ENCODE assay signal across 23 mouse cellular contexts in the genomic region with DNA sequence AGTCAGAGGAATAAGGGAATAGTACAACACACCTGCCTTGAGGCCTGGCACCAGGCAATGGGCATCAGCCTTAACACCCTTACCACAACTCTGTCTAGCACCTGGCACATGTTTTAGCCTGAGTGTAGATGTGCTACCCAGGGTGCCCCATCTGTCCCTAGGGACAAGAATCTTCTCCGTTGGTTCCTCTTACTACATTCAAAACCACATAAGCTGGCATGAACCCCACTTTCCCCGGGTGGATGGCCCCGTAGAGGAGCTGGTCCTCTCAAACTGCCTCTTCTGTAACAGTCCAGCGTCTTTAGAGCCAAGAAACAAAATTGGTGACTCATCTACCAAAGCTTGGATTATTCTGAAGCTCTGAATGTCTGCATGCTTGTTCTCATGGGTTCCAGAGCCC. TPM values are rescaled to one million over a fixed set of nuclear protein-coding genes. Genes with fewer than 3 reads are reported as not detected.
A peak's percentile ranks its signal among the peaks of the same experiment; 100 is the strongest.
DNase-seq lines count a peak whose midpoint lies in the region; ATAC-seq and TF ChIP-seq lines count a peak whose summit lies in the region.
"Had no signal": no experiment of that assay in that cellular context is flagged by ENCODE, and none has a peak within 500 bp of the region (broad histone marks: within the 10 kb centered on the region; RNA-seq: fewer than 3 reads in every experiment).

No protein-coding gene starts in this region.

- peaks cover 8% of the 10 kb centered on the region for H3K27me3 ChIP-seq in liver, embryonic 13.5 days
- peaks cover 6% of the 10 kb centered on the region for H3K27me3 ChIP-seq in liver, postnatal 0 days (ENCODE audit: insufficient read depth, low read length)

- intact Hi-C loops in heart, postnatal 36 days (cut with DNase I) = no loop called here

- no peak for DNase-seq in liver, embryonic 13.5 days
- no peak for DNase-seq in liver, postnatal 0 days
- peak; percentile 39 for DNase-seq in 3T3-L1 (ENCODE audit: low read depth, low spot score)
- DNase-seq in Muller cell, postnatal 12 days (ENCODE audit: inconsistent ontology term) = peak; percentile 60
- no peak for DNase-seq in heart, postnatal 36 days
- DNase-seq: adrenal gland, adult 2 months; cerebellum, adult 8-10 months; heart, adult 11 months; heart, postnatal 14 days; kidney, adult 11 months; kidney, postnatal 36 days; layer of hippocampus, adult 9-11 months; right cerebral cortex, postnatal 14 days had no signal

- H3K36me3 ChIP-seq in liver, embryonic 13.5 days = peaks cover 17% of the 10 kb centered on the region
- H3K36me3 ChIP-seq in liver, postnatal 0 days (replicated peaks; ENCODE audit: insufficient read depth, low read length) = peaks cover 3% of the 10 kb centered on the region; the same call in 1 of the 2 replicates

- H3K9ac ChIP-seq in liver, embryonic 13.5 days = 0 out of 2 replicates have a peak overlapping the region, but pooled peaks have one; percentile 24
- H3K9ac ChIP-seq in liver, postnatal 0 days (replicated peaks) = no peak overlapping the region
- H3K9ac ChIP-seq: forebrain, embryonic 13.5 days; heart, embryonic 12.5 days; kidney, embryonic 15.5 days; midbrain, embryonic 13.5 days had no signal

- peaks cover 65% of the 10 kb centered on the region for H3K4me1 ChIP-seq in liver, embryonic 13.5 days (replicated peaks)
- peaks cover 50% of the 10 kb centered on the region for H3K4me1 ChIP-seq in liver, postnatal 0 days (ENCODE audit: insufficient read depth)

- H3K4me2 ChIP-seq in liver, embryonic 13.5 days = no peak overlapping the region
- no peak overlapping the region for H3K4me2 ChIP-seq in liver, postnatal 0 days (ENCODE audit: low read depth, low read length)
- H3K4me2 ChIP-seq: forebrain, embryonic 13.5 days; heart, embryonic 12.5 days; hindbrain, embryonic 13.5 days; kidney, embryonic 15.5 days had no signal

- H3K27ac ChIP-seq in liver, embryonic 13.5 days = no peak overlapping the region
- no peak overlapping the region for H3K27ac ChIP-seq in liver, postnatal 0 days (ENCODE audit: low read depth)
- H3K27ac ChIP-seq: forebrain, embryonic 13.5 days; hindbrain, embryonic 13.5 days; kidney, embryonic 15.5 days; midbrain, embryonic 13.5 days had no signal

- TF ChIP-seq EP300 in liver, postnatal 0 days (IDR thresholded peaks at IDR 0.05; ENCODE audit: low read depth) = no peak

- no peak for TF ChIP-seq CTCF in liver, postnatal 0 days (IDR thresholded peaks at IDR 0.05; ENCODE audit: low read depth)

- H3K9me3 ChIP-seq in liver, embryonic 13.5 days (replicated peaks) = no peaks in the 10 kb centered on the region
- no peaks in the 10 kb centered on the region for H3K9me3 ChIP-seq in liver, postnatal 0 days (ENCODE audit: low read length)
- H3K9me3 ChIP-seq: forebrain, embryonic 13.5 days; heart, embryonic 12.5 days; hindbrain, embryonic 13.5 days; kidney, embryonic 15.5 days; midbrain, embryonic 13.5 days had no signal

- WGBS in liver, embryonic 13.5 days (ENCODE audit: insufficient replicate concordance) = 75% methylated on average over 4 of the region's 4 CpGs
- WGBS in liver, postnatal 0 days (ENCODE audit: insufficient replicate concordance) = 69% methylated on average over 4 of the region's 4 CpGs

- no peak overlapping the region for H3K4me3 ChIP-seq in liver, embryonic 13.5 days (replicated peaks)
- H3K4me3 ChIP-seq in liver, postnatal 0 days (ENCODE audit: low read depth, low read length) = no peak overlapping the region
- H3K4me3 ChIP-seq: forebrain, embryonic 13.5 days; heart, embryonic 12.5 days; hindbrain, embryonic 13.5 days; kidney, embryonic 15.5 days; midbrain, embryonic 13.5 days had no signal

- no peak for ATAC-seq in liver, embryonic 13.5 days (ENCODE audit: low read depth)
- ATAC-seq in liver, postnatal 0 days = no peak
- peak; percentile 31; the same call in 1 of the 2 replicates for ATAC-seq in neutrophil, adult 5-6 weeks (ENCODE audit: extremely low read depth, insufficient number of reproducible peaks, low FRiP score, poor library complexity, severe bottlenecking)
- ATAC-seq in megakaryocyte-erythroid progenitor cell, adult 5-6 weeks (replicated peaks; ENCODE audit: low FRiP score, low TSS enrichment, poor library complexity, severe bottlenecking) = no peak
- ATAC-seq: CD4-positive, CD25-positive, alpha-beta regulatory T cell, adult 4 months; forebrain, embryonic 13.5 days; lung, postnatal 0 days; midbrain, embryonic 13.5 days had no signal

RNA-seq across cellular contexts. Expression of a gene that starts 3.7 kb away (rescaled TPM):
- 1.2 TPM in 2 replicates for polyA plus RNA-seq in liver, embryonic 13.5 days (2015; fragmentation: Nextera tagmentation; extraction: Ambion mirVana)
- 1.2 and 1.4 TPM in 2 replicates for polyA plus RNA-seq in liver, postnatal 0 days (2015; fragmentation: Nextera tagmentation; extraction: Ambion mirVana)
- total RNA-seq in neutrophil, adult 5-6 weeks (2017) = 26.4 and 28.9 TPM in 2 replicates
- 13.6 and 17.9 TPM in 2 replicates for total RNA-seq in megakaryocyte-erythroid progenitor cell, adult 5-6 weeks (2014; fragmentation: Nextera tagmentation)
- 17.4 and 20.9 TPM in 2 replicates for total RNA-seq in megakaryocyte-erythroid progenitor cell, adult 5-6 weeks (2017)
- 10 to 100 TPM; 13.3 to 15.0 TPM for total RNA-seq in heart, postnatal 36 days (2021)

RNA-seq across cellular contexts. Expression of a gene that starts 4.0 kb away (rescaled TPM):
- polyA plus RNA-seq in liver, embryonic 13.5 days (2015; fragmentation: Nextera tagmentation; extraction: Ambion mirVana) = 0.08 and 0.14 TPM in 2 replicates
- polyA plus RNA-seq in liver, postnatal 0 days (2015; fragmentation: Nextera tagmentation; extraction: Ambion mirVana) = 0.06 and 0.13 TPM in 2 replicates
- 0.35 and 0.49 TPM in 2 replicates for total RNA-seq in neutrophil, adult 5-6 weeks (2017)
- total RNA-seq in megakaryocyte-erythroid progenitor cell, adult 5-6 weeks (2014; fragmentation: Nextera tagmentation) = 0.50 TPM in 1 of 2 replicates, not detected in the other
- 0.19 and 1.2 TPM in 2 replicates for total RNA-seq in megakaryocyte-erythroid progenitor cell, adult 5-6 weeks (2017)
- under 1 TPM; 0.19 to 0.33 TPM for total RNA-seq in heart, postnatal 36 days (2021)
- total RNA-seq: monocyte, adult 5-6 weeks had no signal
- polyA plus RNA-seq: adrenal gland, adult 2 months; CD4-positive, CD25-positive, alpha-beta regulatory T cell, adult 4 months had no signal

RNA-seq across cellular contexts. Expression of a gene that starts 15.6 kb away (rescaled TPM):
- polyA plus RNA-seq in liver, embryonic 13.5 days (2015; fragmentation: Nextera tagmentation; extraction: Ambion mirVana) = 50.1 and 51.5 TPM in 2 replicates
- polyA plus RNA-seq in liver, postnatal 0 days (2015; fragmentation: Nextera tagmentation; extraction: Ambion mirVana) = 61.2 and 62.1 TPM in 2 replicates
- 16.3 and 18.2 TPM in 2 replicates for total RNA-seq in neutrophil, adult 5-6 weeks (2017)
- total RNA-seq in megakaryocyte-erythroid progenitor cell, adult 5-6 weeks (2014; fragmentation: Nextera tagmentation) = 27.8 and 28.8 TPM in 2 replicates
- total RNA-seq in megakaryocyte-erythroid progenitor cell, adult 5-6 weeks (2017) = 33.2 and 40.2 TPM in 2 replicates
- 10 to 100 TPM; 63.0 to 63.2 TPM for total RNA-seq in heart, postnatal 36 days (2021)

Comparison
In these comparisons a context has a peak if more than half of its experiments do, and no peak if none do; other contexts are left out.
1. DNase-seq: peak in 3T3-L1 (single experiment) and Muller cell, postnatal 12 days (single experiment); none in liver, embryonic 13.5 days (single experiment), liver, postnatal 0 days (single experiment) and heart, postnatal 36 days (0 of 2).